Comparison of ENCODE assay signal across 8 mouse cellular contexts in the genomic region with DNA sequence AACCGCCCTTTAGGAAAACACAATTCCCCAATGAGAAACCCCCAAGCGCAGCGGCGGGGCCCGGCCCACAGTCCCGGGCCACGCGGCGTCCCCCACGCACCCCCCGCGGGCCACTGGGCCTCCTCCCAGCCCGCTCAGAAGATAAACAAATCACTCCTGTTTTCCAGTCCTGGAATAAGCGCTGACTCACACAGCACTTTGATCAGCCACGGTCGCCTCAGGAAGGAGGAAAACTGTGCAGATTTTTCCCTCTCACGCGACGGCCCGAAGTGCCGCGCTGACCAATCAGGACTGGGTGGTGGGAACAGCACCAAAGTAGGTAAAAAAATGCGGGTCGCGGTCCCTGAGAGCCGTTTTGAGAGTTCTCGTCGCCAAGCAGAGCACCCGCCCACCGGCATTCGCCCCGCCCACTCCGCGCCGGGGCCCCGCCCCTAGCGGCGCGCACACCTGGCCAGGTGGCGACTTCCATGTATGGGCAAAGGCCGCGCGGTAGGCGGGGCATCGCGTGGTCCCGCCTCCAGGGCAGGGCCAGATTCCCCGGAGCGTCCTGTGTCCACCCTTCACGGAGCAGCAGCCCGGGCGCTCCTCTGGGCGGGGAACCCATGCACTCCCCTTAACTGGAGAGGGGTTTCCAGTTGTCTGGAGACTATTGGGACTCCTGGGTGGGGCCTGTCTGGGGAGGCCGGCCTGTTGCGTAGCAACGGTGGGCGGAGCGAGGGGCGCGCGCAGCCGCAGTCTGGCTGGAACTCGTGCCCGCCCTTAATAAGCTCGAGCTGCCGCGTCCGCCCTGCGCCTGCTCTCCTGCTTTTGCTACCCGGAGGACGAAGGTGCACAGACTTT. TPM values are rescaled to one million over a fixed set of nuclear protein-coding genes. Genes with fewer than 3 reads are reported as not detected.
DNase-seq lines count a peak whose midpoint lies in the region; ATAC-seq lines count a peak whose summit lies in the region.

A gene (plus strand): TSS at position 561 of the 840 bp plus-strand sequence.

- peak within 1 kb of the TSS; percentile 73 for H3K4me3 ChIP-seq in forebrain, embryonic 11.5 days (ENCODE audit: low read depth, low read length)
- H3K4me3 ChIP-seq in heart, embryonic 16.5 days (ENCODE audit: low read length) = peak within 1 kb of the TSS; percentile 86
- H3K4me3 ChIP-seq in liver, embryonic 15.5 days (replicated peaks) = peak within 1 kb of the TSS; percentile 87
- peak within 1 kb of the TSS; percentile 74 for H3K4me3 ChIP-seq in neural tube, embryonic 12.5 days

- H3K9ac ChIP-seq in forebrain, embryonic 11.5 days (ENCODE audit: low read length) = peak within 1 kb of the TSS; percentile 74
- peak within 1 kb of the TSS; percentile 97 for H3K9ac ChIP-seq in heart, embryonic 16.5 days (ENCODE audit: low read length)
- peak within 1 kb of the TSS; percentile 82 for H3K9ac ChIP-seq in liver, embryonic 15.5 days
- H3K9ac ChIP-seq in neural tube, embryonic 12.5 days = peak within 1 kb of the TSS; percentile 93

- H3K4me1 ChIP-seq in forebrain, embryonic 11.5 days (replicated peaks; ENCODE audit: control insufficient read depth, insufficient read depth, low read length) = peaks cover 3% of the 10 kb centered on the region; the same call in 1 of the 2 replicates
- H3K4me1 ChIP-seq in heart, embryonic 16.5 days (ENCODE audit: control insufficient read depth, insufficient read depth, low read length) = peaks cover 24% of the 10 kb centered on the region
- H3K4me1 ChIP-seq in liver, embryonic 15.5 days (replicated peaks) = peaks cover 67% of the 10 kb centered on the region
- peaks cover 15% of the 10 kb centered on the region for H3K4me1 ChIP-seq in neural tube, embryonic 12.5 days

- ATAC-seq in forebrain, embryonic 11.5 days (replicated peaks; ENCODE audit: low FRiP score) = peak; percentile 97
- ATAC-seq in heart, embryonic 16.5 days (replicated peaks; ENCODE audit: extremely low read depth, insufficient read depth, low FRiP score) = peak; percentile 94
- ATAC-seq in liver, embryonic 15.5 days (ENCODE audit: insufficient read depth) = peak; percentile 88
- peak; percentile 97 for ATAC-seq in neural tube, embryonic 12.5 days (ENCODE audit: low FRiP score, low read depth)

- peak within 1 kb of the TSS; percentile 84 for H3K27ac ChIP-seq in forebrain, embryonic 11.5 days (ENCODE audit: low read depth, low read length)
- peak within 1 kb of the TSS; percentile 99 for H3K27ac ChIP-seq in heart, embryonic 16.5 days (ENCODE audit: low read length)
- peak within 1 kb of the TSS; percentile 98 for H3K27ac ChIP-seq in liver, embryonic 15.5 days (replicated peaks)
- peak within 1 kb of the TSS; percentile 94 for H3K27ac ChIP-seq in neural tube, embryonic 12.5 days

- no peaks in the 10 kb centered on the region for H3K36me3 ChIP-seq in forebrain, embryonic 11.5 days (ENCODE audit: control insufficient read depth, insufficient read depth, low read length)
- no peaks in the 10 kb centered on the region for H3K36me3 ChIP-seq in heart, embryonic 16.5 days (ENCODE audit: control insufficient read depth, insufficient read depth)
- no peaks in the 10 kb centered on the region for H3K36me3 ChIP-seq in liver, embryonic 15.5 days (replicated peaks)
- H3K36me3 ChIP-seq in neural tube, embryonic 12.5 days = no peaks in the 10 kb centered on the region

- WGBS in forebrain, embryonic 11.5 days = under 1% methylated on average over 71 of the region's 71 CpGs
- under 1% methylated on average over 71 of the region's 71 CpGs for WGBS in heart, embryonic 16.5 days
- whole genome bisulfite sequencing in liver, embryonic 15.5 days (ENCODE audit: insufficient replicate concordance) = under 1% methylated on average over 71 of the region's 71 CpGs
- WGBS in neural tube, embryonic 12.5 days = under 1% methylated on average over 71 of the region's 71 CpGs

- DNase-seq in CD8-positive naive resting alpha-beta T cell, adult 2 months (ENCODE audit: low read depth in 2 of 2, low spot score in 2 of 2) = peak; percentile 93 to 96
- DNase-seq in c-Kit-positive CD71-negative TER-119-negative erythroid progenitor cells, embryonic 14.5 days (ENCODE audit: low read depth) = peak; percentile 88
- DNase-seq in forebrain, embryonic 11.5 days (ENCODE audit: low spot score) = peak; percentile 98
- DNase-seq in kidney, postnatal 36 days = peak; percentile 97 to 98
- peak; percentile 88 for DNase-seq in telencephalon, adult 2 months (ENCODE audit: low read depth, low spot score)

- no peaks in the 10 kb centered on the region for H3K27me3 ChIP-seq in forebrain, embryonic 11.5 days (ENCODE audit: control insufficient read depth, insufficient read depth, low read length)
- H3K27me3 ChIP-seq in heart, embryonic 16.5 days (ENCODE audit: control insufficient read depth, insufficient read depth, low read length) = no peaks in the 10 kb centered on the region
- H3K27me3 ChIP-seq in liver, embryonic 15.5 days = peaks cover 10% of the 10 kb centered on the region; the same call in 1 of the 2 replicates
- no peaks in the 10 kb centered on the region for H3K27me3 ChIP-seq in neural tube, embryonic 12.5 days (replicated peaks)

- no peaks in the 10 kb centered on the region for H3K9me3 ChIP-seq in forebrain, embryonic 11.5 days (ENCODE audit: control insufficient read depth, low read length)
- H3K9me3 ChIP-seq in heart, embryonic 16.5 days (replicated peaks; ENCODE audit: control insufficient read depth, low read length) = no peaks in the 10 kb centered on the region
- no peaks in the 10 kb centered on the region for H3K9me3 ChIP-seq in liver, embryonic 15.5 days (replicated peaks)
- no peaks in the 10 kb centered on the region for H3K9me3 ChIP-seq in neural tube, embryonic 12.5 days

- peak within 1 kb of the TSS; percentile 77 for H3K4me2 ChIP-seq in forebrain, embryonic 11.5 days (ENCODE audit: low read depth, low read length, severe bottlenecking)
- peak within 1 kb of the TSS; percentile 77 for H3K4me2 ChIP-seq in heart, embryonic 16.5 days (ENCODE audit: low read depth, low read length)
- H3K4me2 ChIP-seq in liver, embryonic 15.5 days = peak within 1 kb of the TSS; percentile 88
- H3K4me2 ChIP-seq in neural tube, embryonic 12.5 days (replicated peaks) = peak within 1 kb of the TSS; percentile 74

RNA-seq across cellular contexts. Expression of the gene that starts here (rescaled TPM):
- 364 and 369 TPM in 2 replicates for polyA plus RNA-seq in forebrain, embryonic 11.5 days (2014; fragmentation: Nextera tagmentation; extraction: Ambion mirVana)
- 853 and 944 TPM in 2 replicates for polyA plus RNA-seq in heart, embryonic 16.5 days (2015; fragmentation: Nextera tagmentation; extraction: Ambion mirVana)
- polyA plus RNA-seq in liver, embryonic 15.5 days (2015; fragmentation: Nextera tagmentation; extraction: Ambion mirVana) = 119 and 121 TPM in 2 replicates
- 369 and 391 TPM in 2 replicates for polyA plus RNA-seq in neural tube, embryonic 12.5 days (2016; fragmentation: Nextera tagmentation; extraction: Ambion mirVana)

Comparison
In these comparisons a context has a peak if more than half of its experiments do, and no peak if none do; other contexts are left out.
1. Peak in every context shown above with its lines: DNase-seq, ATAC-seq, H3K4me3 ChIP-seq and H3K27ac ChIP-seq.